Mouse (Mus musculus): Measurements from ENCODE around the gene Kyat3. TPM values are rescaled to one million over a fixed set of nuclear protein-coding genes. Genes with fewer than 3 reads are reported as not detected.

Kyat3 gene
- polyA plus RNA-seq, 1 experiment from 2014 or later, result 4.6 TPM

- no peak for ATAC-seq
- Histone ChIP-seq H3K4me1 (replicated peaks; ENCODE audit: control insufficient read depth, insufficient read depth, low read length) (peaks cover 15% of the 10 kb centered on the region), H3K9me3 (ENCODE audit: control insufficient read depth, low read length) (no peaks in the 10 kb centered on the region), H3K4me2 (ENCODE audit: low read length) (peak overlapping the region; percentile 85), H3K4me3 (replicated peaks; ENCODE audit: low read length) (peak overlapping the region; percentile 64), H3K27me3 (replicated peaks; ENCODE audit: control insufficient read depth, insufficient read depth, low read length) (no peaks in the 10 kb centered on the region), H3K9ac (replicated peaks; ENCODE audit: low read depth, low read length) (peak overlapping the region; percentile 84), H3K36me3 (ENCODE audit: control insufficient read depth, insufficient read depth) (no peaks in the 10 kb centered on the region), H3K27ac (ENCODE audit: low read length) (no peak overlapping the region)
- 21% methylated on average over 10 of the region's 10 CpGs for WGBS
Observed at GRCm38 (mm10) chr3:142765778-142766165, 64.9 kb downstream of the Kyat3 start.

- H3K9me3 ChIP-seq (ENCODE audit: control insufficient read depth, low read length), result no peaks in the 10 kb centered on the region
- 99% methylated on average over 6 of the region's 6 CpGs for WGBS
- H3K27ac ChIP-seq (ENCODE audit: low read length), result no peak overlapping the region
- no peak overlapping the region for H3K4me3 ChIP-seq (replicated peaks; ENCODE audit: low read length)
- H3K27me3 ChIP-seq (replicated peaks; ENCODE audit: control insufficient read depth, insufficient read depth, low read length), result no peaks in the 10 kb centered on the region
- no peak overlapping the region for H3K9ac ChIP-seq (replicated peaks; ENCODE audit: low read depth, low read length)
- peaks cover 15% of the 10 kb centered on the region for H3K4me1 ChIP-seq (replicated peaks; ENCODE audit: control insufficient read depth, insufficient read depth, low read length)
- no peaks in the 10 kb centered on the region for H3K36me3 ChIP-seq (ENCODE audit: control insufficient read depth, insufficient read depth)
- H3K4me2 ChIP-seq (ENCODE audit: low read length), result no peak overlapping the region
- ATAC-seq, result no peak
Observed at GRCm38 (mm10) chr3:142768498-142768897, 67.6 kb downstream of the Kyat3 start.

- Histone ChIP-seq H3K9ac (replicated peaks; ENCODE audit: low read depth, low read length) (no peak overlapping the region), H3K36me3 (ENCODE audit: control insufficient read depth, insufficient read depth) (no peaks in the 10 kb centered on the region), H3K4me3 (replicated peaks; ENCODE audit: low read length) (no peak overlapping the region), H3K4me2 (ENCODE audit: low read length) (no peak overlapping the region), H3K27ac (ENCODE audit: low read length) (no peak overlapping the region), H3K4me1 (replicated peaks; ENCODE audit: control insufficient read depth, insufficient read depth, low read length) (peaks cover 13% of the 10 kb centered on the region), H3K9me3 (ENCODE audit: control insufficient read depth, low read length) (no peaks in the 10 kb centered on the region), H3K27me3 (replicated peaks; ENCODE audit: control insufficient read depth, insufficient read depth, low read length) (no peaks in the 10 kb centered on the region)
- ATAC-seq, result no peak
- 62% methylated on average over 1 of the region's 1 CpGs for WGBS
Observed at GRCm38 (mm10) chr3:142770518-142770917, 69.7 kb downstream of the Kyat3 start.

GRCm38 (mm10) chr3:142773538-142774191, 72.8 kb downstream of the Kyat3 start:
- Histone ChIP-seq H3K4me1 (replicated peaks; ENCODE audit: control insufficient read depth, insufficient read depth, low read length) (no peaks in the 10 kb centered on the region), H3K4me2 (ENCODE audit: low read length) (no peak overlapping the region), H3K27ac (ENCODE audit: low read length) (no peak overlapping the region), H3K9ac (replicated peaks; ENCODE audit: low read depth, low read length) (no peak overlapping the region), H3K9me3 (ENCODE audit: control insufficient read depth, low read length) (no peaks in the 10 kb centered on the region), H3K27me3 (replicated peaks; ENCODE audit: control insufficient read depth, insufficient read depth, low read length) (no peaks in the 10 kb centered on the region), H3K36me3 (ENCODE audit: control insufficient read depth, insufficient read depth) (no peaks in the 10 kb centered on the region), H3K4me3 (replicated peaks; ENCODE audit: low read length) (no peak overlapping the region)
- ATAC-seq, result no peak
- WGBS, result 85% methylated on average over 4 of the region's 4 CpGs

GRCm38 (mm10) chr3:142777227-142777626, 76.4 kb downstream of the Kyat3 start:
- Histone ChIP-seq H3K4me2 (ENCODE audit: low read length) (no peak overlapping the region), H3K36me3 (ENCODE audit: control insufficient read depth, insufficient read depth) (peaks cover 15% of the 10 kb centered on the region; the same call in 1 of the 2 replicates), H3K9me3 (ENCODE audit: control insufficient read depth, low read length) (no peaks in the 10 kb centered on the region), H3K9ac (replicated peaks; ENCODE audit: low read depth, low read length) (no peak overlapping the region), H3K4me3 (replicated peaks; ENCODE audit: low read length) (no peak overlapping the region), H3K27me3 (replicated peaks; ENCODE audit: control insufficient read depth, insufficient read depth, low read length) (no peaks in the 10 kb centered on the region), H3K27ac (ENCODE audit: low read length) (no peak overlapping the region), H3K4me1 (replicated peaks; ENCODE audit: control insufficient read depth, insufficient read depth, low read length) (no peaks in the 10 kb centered on the region)
- WGBS, result 72% methylated on average over 3 of the region's 3 CpGs
- no peak for ATAC-seq

GRCm38 (mm10) chr3:142786423-142787072, 85.7 kb downstream of the Kyat3 start:
- no peaks in the 10 kb centered on the region for H3K4me1 ChIP-seq (replicated peaks; ENCODE audit: control insufficient read depth, insufficient read depth, low read length)
- H3K9ac ChIP-seq (replicated peaks; ENCODE audit: low read depth, low read length), result no peak overlapping the region
- no peaks in the 10 kb centered on the region for H3K9me3 ChIP-seq (ENCODE audit: control insufficient read depth, low read length)
- no peak for ATAC-seq
- no peaks in the 10 kb centered on the region for H3K27me3 ChIP-seq (replicated peaks; ENCODE audit: control insufficient read depth, insufficient read depth, low read length)
- WGBS, result 69% methylated on average over 2 of the region's 2 CpGs
- H3K4me3 ChIP-seq (replicated peaks; ENCODE audit: low read length), result no peak overlapping the region
- H3K36me3 ChIP-seq (ENCODE audit: control insufficient read depth, insufficient read depth), result peaks cover 16% of the 10 kb centered on the region
- no peak overlapping the region for H3K27ac ChIP-seq (ENCODE audit: low read length)
- H3K4me2 ChIP-seq (ENCODE audit: low read length), result no peak overlapping the region

- H3K4me1 ChIP-seq (replicated peaks; ENCODE audit: control insufficient read depth, insufficient read depth, low read length), result no peaks in the 10 kb centered on the region
- peaks cover 30% of the 10 kb centered on the region for H3K36me3 ChIP-seq (ENCODE audit: control insufficient read depth, insufficient read depth)
- H3K27me3 ChIP-seq (replicated peaks; ENCODE audit: control insufficient read depth, insufficient read depth, low read length), result no peaks in the 10 kb centered on the region
- no peak for ATAC-seq
- WGBS, result 92% methylated on average over 3 of the region's 3 CpGs
- no peak overlapping the region for H3K9ac ChIP-seq (replicated peaks; ENCODE audit: low read depth, low read length)
- H3K9me3 ChIP-seq (ENCODE audit: control insufficient read depth, low read length), result no peaks in the 10 kb centered on the region
- H3K4me2 ChIP-seq (ENCODE audit: low read length), result no peak overlapping the region
- H3K4me3 ChIP-seq (replicated peaks; ENCODE audit: low read length), result no peak overlapping the region
- no peak overlapping the region for H3K27ac ChIP-seq (ENCODE audit: low read length)
Observed at GRCm38 (mm10) chr3:142795587-142795986, 94.7 kb downstream of the Kyat3 start.

Other genes with a start within 250 kb of the Kyat3 start
- not detected in 2 replicates for gene Gbp5, start 207.1 kb upstream of the Kyat3 start, polyA plus RNA-seq (2015; fragmentation: Nextera tagmentation; extraction: Ambion mirVana)
- gene Gbp7, start 170.7 kb upstream of the Kyat3 start, polyA plus RNA-seq (2015; fragmentation: Nextera tagmentation; extraction: Ambion mirVana), result 1.4 TPM in 2 replicates
- 0.60 and 0.99 TPM in 2 replicates for gene Gbp3, start 141.0 kb upstream of the Kyat3 start, polyA plus RNA-seq (2015; fragmentation: Nextera tagmentation; extraction: Ambion mirVana)
- gene Gbp2b, start 106.2 kb upstream of the Kyat3 start, polyA plus RNA-seq (2015; fragmentation: Nextera tagmentation; extraction: Ambion mirVana), result not detected in 2 replicates
- 0.42 and 0.58 TPM in 2 replicates for gene Gbp2, start 80.4 kb upstream of the Kyat3 start, polyA plus RNA-seq (2015; fragmentation: Nextera tagmentation; extraction: Ambion mirVana)
- gene Gtf2b, start 64.0 kb downstream of the Kyat3 start, polyA plus RNA-seq (2015; fragmentation: Nextera tagmentation; extraction: Ambion mirVana), result 85.1 and 88.0 TPM in 2 replicates
- 25.0 and 29.3 TPM in 2 replicates for gene Pkn2, start 181.0 kb downstream of the Kyat3 start, polyA plus RNA-seq (2015; fragmentation: Nextera tagmentation; extraction: Ambion mirVana)